Mouse (Mus musculus) small intestine, adult 2 months (tissue): ENCODE measurements around the gene Cox19.

Experiments used
- CTCF ChIP-seq: fragments of 200-500 bp; IDR thresholded peaks from 2 replicates; pipeline ENCODE4 v1.5.1; 2012; ENCODE audit warnings: low read depth, mild to moderate bottlenecking, control low read depth, inconsistent platforms, low read length, moderate library complexity, mixed read lengths; ENCODE audit not compliant: insufficient replicate concordance, insufficient read length; ENCODE audit errors: extremely low read depth
- POLR2A ChIP-seq: fragments of 200-500 bp; IDR thresholded peaks from 2 replicates; pipeline ENCODE4 v1.6.1; 2012; ENCODE audit warnings: low read depth, mild to moderate bottlenecking, control low read depth, inconsistent platforms, low read length, moderate library complexity

- TF ChIP-seq CTCF, result no peak
- no peak for TF ChIP-seq POLR2A
These were observed 25.0 kb downstream of the Cox19 start for GRCm38 (mm10) chr5:139326111-139326696.
